Mouse (Mus musculus): Measurements from ENCODE around the gene Sec23a. TPM values are rescaled to one million over a fixed set of nuclear protein-coding genes. Genes with fewer than 3 reads are reported as not detected.

Gene Sec23a
- total and polyA plus RNA-seq, 3 experiments, result 12.3 to 24.7 (median 18.0) TPM

DNA sequence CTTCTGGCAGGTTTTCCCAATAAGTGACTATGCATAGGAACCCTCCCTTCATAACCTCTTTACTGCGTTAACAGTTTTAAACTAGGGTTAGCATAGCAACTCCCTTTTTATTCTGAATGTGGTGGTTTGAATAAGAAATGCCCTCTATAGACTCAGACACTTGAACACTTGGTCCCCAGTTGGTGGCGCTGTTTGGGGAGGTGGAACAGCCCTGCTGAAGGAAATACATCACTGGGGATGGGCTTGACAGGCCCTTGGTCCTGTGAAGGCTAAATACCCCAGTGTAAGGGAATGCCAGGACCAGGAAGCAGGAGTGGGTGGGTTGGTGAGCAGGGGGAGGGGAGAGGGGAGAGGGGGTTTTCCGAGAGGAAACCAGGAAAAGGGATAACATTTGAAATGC, 92.3 kb downstream of the Sec23a start:
- peak; percentile 21 for DNase-seq (ENCODE audit: extremely low read depth)
- dilution Hi-C loops (cut with MboI; ENCODE audit: extremely low pct_ligation_motif_present, extremely low pct_unique_long_range_greater_than_20kb, low sequenced_read_pairs) (no loop called here), in situ Hi-C loops (cut with MboI; ENCODE audit: low pct_ligation_motif_present, low pct_unique_long_range_greater_than_20kb, low sequenced_read_pairs) (no loop called here)
- no peak overlapping the region for H3K27ac ChIP-seq (ENCODE audit: insufficient read depth, low read depth)
- H3K27me3 ChIP-seq (replicated peaks), result no peaks in the 10 kb centered on the region
- H3K9me3 ChIP-seq (replicated peaks; ENCODE audit: low read length), result no peaks in the 10 kb centered on the region
- H3K9ac ChIP-seq (ENCODE audit: insufficient read depth, low read depth), result no peak overlapping the region
- H3K4me3 ChIP-seq (replicated peaks in 1 of 3; ENCODE audit: low read depth in 2 of 3, low read length in 2 of 3, poor library complexity in 1 of 3), result no peak overlapping the region
- no peaks in the 10 kb centered on the region for H3K36me3 ChIP-seq (replicated peaks in 1 of 2; ENCODE audit: control insufficient read depth in 1 of 2, insufficient read depth in 1 of 2, low read length in 1 of 2)
- peaks cover 3 to 20% of the 10 kb centered on the region in 2 experiments; a peak in 3 of 4 replicates for H3K4me1 ChIP-seq (ENCODE audit: control insufficient read depth in 1 of 2, insufficient read depth in 2 of 2)
- H3K79me2 ChIP-seq (replicated peaks; ENCODE audit: control insufficient read depth, extremely low read depth, insufficient read depth, poor library complexity, severe bottlenecking), result no peaks in the 10 kb centered on the region
- TF ChIP-seq ZMIZ1 (IDR thresholded peaks at IDR 0.05; ENCODE audit: low read depth, low read length) (no peak), SMC3 (IDR thresholded peaks at IDR 0.05; ENCODE audit: low read depth, low read length) (no peak), CTCF (conservative IDR thresholded peaks at IDR 0.05 in 1 of 2, IDR thresholded peaks at IDR 0.05 in 1 of 2; ENCODE audit: low read depth in 2 of 2, low read length in 2 of 2) (peak in 1 of 2 experiments; percentile 33; a peak in 1 of 4 replicates)
- H3K4me2 ChIP-seq (ENCODE audit: insufficient read depth, low read depth, poor library complexity, severe bottlenecking), result no peak overlapping the region

GRCm38 (mm10) chr12:58909826-58910225, 102.0 kb downstream of the Sec23a start:
- no peak overlapping the region for H3K9ac ChIP-seq (ENCODE audit: insufficient read depth, low read depth)
- H3K4me1 ChIP-seq (ENCODE audit: control insufficient read depth in 1 of 2, insufficient read depth in 2 of 2), result 0 out of 4 replicates have a peak, but pooled peaks cover 0 to under 1% of the 10 kb centered on the region in 2 experiments
- in situ Hi-C loops (cut with MboI; ENCODE audit: low pct_ligation_motif_present, low pct_unique_long_range_greater_than_20kb, low sequenced_read_pairs), result no loop called here
- TF ChIP-seq CHD1 (IDR thresholded peaks at IDR 0.05; ENCODE audit: low read depth, low read length) (no peak), NELFE (IDR thresholded peaks at IDR 0.05; ENCODE audit: low read depth, low read length) (no peak), ETS1 (conservative IDR thresholded peaks at IDR 0.05; ENCODE audit: low read depth, low read length) (no peak), MYC (IDR thresholded peaks at IDR 0.05; ENCODE audit: low read depth, low read length) (no peak), JUN (IDR thresholded peaks at IDR 0.05; ENCODE audit: insufficient read depth, low read depth, low read length) (no peak), CHD2 (IDR thresholded peaks at IDR 0.05; ENCODE audit: low read length) (no peak)
- no peaks in the 10 kb centered on the region for H3K9me3 ChIP-seq (replicated peaks; ENCODE audit: low read length)
- no peaks in the 10 kb centered on the region for H3K79me2 ChIP-seq (replicated peaks; ENCODE audit: control insufficient read depth, extremely low read depth, insufficient read depth, poor library complexity, severe bottlenecking)
- dilution Hi-C loops (cut with MboI; ENCODE audit: extremely low pct_ligation_motif_present, extremely low pct_unique_long_range_greater_than_20kb, low sequenced_read_pairs), result no loop called here
- H3K4me3 ChIP-seq (replicated peaks in 1 of 3; ENCODE audit: low read depth in 2 of 3, low read length in 2 of 3, poor library complexity in 1 of 3), result no peak overlapping the region
- H3K36me3 ChIP-seq (replicated peaks in 1 of 2; ENCODE audit: control insufficient read depth in 1 of 2, insufficient read depth in 1 of 2, low read length in 1 of 2), result no peaks in the 10 kb centered on the region
- no peak overlapping the region for H3K27ac ChIP-seq (ENCODE audit: insufficient read depth, low read depth)
- no peak for DNase-seq (ENCODE audit: extremely low read depth)
- no peaks in the 10 kb centered on the region for H3K27me3 ChIP-seq (replicated peaks)
- no peak overlapping the region for H3K4me2 ChIP-seq (ENCODE audit: insufficient read depth, low read depth, poor library complexity, severe bottlenecking)

Other genes with a start within 250 kb of the Sec23a start
- gene Gemin2, start 1.4 kb upstream of the Sec23a start, total RNA-seq (2012; rRNA removed), result 19.4 and 19.6 TPM in 2 replicates
- gene Gemin2, start 1.4 kb upstream of the Sec23a start, total RNA-seq (2014; rRNA removed), result 36.7 and 40.8 TPM in 2 replicates
- 22.3 and 23.8 TPM in 2 replicates for gene Gemin2, start 1.4 kb upstream of the Sec23a start, polyA plus RNA-seq (2012; ENCODE audit: insufficient read length, low read depth)
- gene Trappc6b, start 49.5 kb upstream of the Sec23a start, total RNA-seq (2012; rRNA removed), result 40.9 and 46.6 TPM in 2 replicates
- gene Trappc6b, start 49.5 kb upstream of the Sec23a start, total RNA-seq (2014; rRNA removed), result 42.6 and 47.0 TPM in 2 replicates
- 67.8 and 72.7 TPM in 2 replicates for gene Trappc6b, start 49.5 kb upstream of the Sec23a start, polyA plus RNA-seq (2012; ENCODE audit: insufficient read length, low read depth)
- gene Pnn, start 54.9 kb upstream of the Sec23a start, total RNA-seq (2012; rRNA removed), result 33.6 and 46.0 TPM in 2 replicates
- 31.9 and 32.5 TPM in 2 replicates for gene Pnn, start 54.9 kb upstream of the Sec23a start, total RNA-seq (2014; rRNA removed)
- gene Pnn, start 54.9 kb upstream of the Sec23a start, polyA plus RNA-seq (2012; ENCODE audit: insufficient read length, low read depth), result 132 and 171 TPM in 2 replicates
- gene Mia2, start 83.8 kb upstream of the Sec23a start, total RNA-seq (2012; rRNA removed), result 61.2 and 68.1 TPM in 2 replicates
- gene Mia2, start 83.8 kb upstream of the Sec23a start, total RNA-seq (2014; rRNA removed), result 99.2 and 107 TPM in 2 replicates
- 162 and 176 TPM in 2 replicates for gene Mia2, start 83.8 kb upstream of the Sec23a start, polyA plus RNA-seq (2012; ENCODE audit: insufficient read length, low read depth)
- gene Fbxo33, start 207.7 kb upstream of the Sec23a start, total RNA-seq (2012; rRNA removed), result 19.5 and 19.9 TPM in 2 replicates
- 31.6 and 32.8 TPM in 2 replicates for gene Fbxo33, start 207.7 kb upstream of the Sec23a start, total RNA-seq (2014; rRNA removed)
- 9.5 and 10.3 TPM in 2 replicates for gene Fbxo33, start 207.7 kb upstream of the Sec23a start, polyA plus RNA-seq (2012; ENCODE audit: insufficient read length, low read depth)

Measured in CH12.LX (cell line).